Mouse (Mus musculus): Measurements from ENCODE around the gene Nkd1. TPM values are rescaled to one million over a fixed set of nuclear protein-coding genes. Genes with fewer than 3 reads are reported as not detected.

Nkd1 gene
- total and polyA plus RNA-seq, 3 experiments, result 0.05 TPM; not detected in 2

GRCm38 (mm10) chr8:88529798-88530197, 8.6 kb downstream of the Nkd1 start:
- no peak overlapping the region for H3K4me3 ChIP-seq (ENCODE audit: low read depth, low read length)
- H3K9me3 ChIP-seq (replicated peaks), result peaks cover 5% of the 10 kb centered on the region
- DNase-seq (ENCODE audit: low spot score) (no peak), ATAC-seq (ENCODE audit: extremely low read depth, insufficient number of reproducible peaks, low FRiP score, poor library complexity, severe bottlenecking) (no peak)
- no peaks in the 10 kb centered on the region for H3K27me3 ChIP-seq (ENCODE audit: insufficient read depth, low read length)
- H3K4me1 ChIP-seq (ENCODE audit: insufficient read depth, low read depth, low read length), result no peaks in the 10 kb centered on the region
- no peak for TF ChIP-seq CTCF (IDR thresholded peaks at IDR 0.05; ENCODE audit: low read depth, low read length)
- TF ChIP-seq GATA2 (IDR thresholded peaks at IDR 0.05; ENCODE audit: borderline replicate concordance, low read depth, low read length), result no peak
- no peak for TF ChIP-seq POLR2AphosphoS5 (IDR thresholded peaks at IDR 0.05; ENCODE audit: insufficient replicate concordance, low read depth, low read length)
- no peak for TF ChIP-seq TAL1 (conservative IDR thresholded peaks at IDR 0.05; ENCODE audit: low read depth, low read length)
- no peak for TF ChIP-seq GATA1 (IDR thresholded peaks at IDR 0.05; ENCODE audit: borderline replicate concordance, low read length)
- H3K36me3 ChIP-seq (replicated peaks), result no peaks in the 10 kb centered on the region

DNA sequence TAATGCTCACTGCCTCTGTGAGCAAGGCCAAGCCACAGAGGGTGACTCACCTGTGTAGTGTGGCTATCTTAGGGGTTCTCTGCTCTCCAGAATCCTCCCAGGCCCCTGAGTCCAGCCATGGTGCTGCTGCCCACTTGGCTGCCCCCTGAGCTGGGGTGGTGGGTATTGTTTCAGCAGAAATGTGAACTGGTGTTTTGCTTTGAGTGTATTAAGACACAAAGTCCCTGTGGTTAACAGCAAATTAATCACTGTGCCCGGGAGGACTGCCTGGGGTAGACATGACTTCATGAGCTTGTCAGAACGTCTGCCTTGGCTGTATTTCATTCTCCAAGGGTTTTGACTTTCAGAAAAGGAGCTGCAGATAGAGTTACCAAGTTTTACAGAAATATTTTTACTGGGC, 15.9 kb downstream of the Nkd1 start:
- ATAC-seq (ENCODE audit: extremely low read depth, insufficient number of reproducible peaks, low FRiP score, poor library complexity, severe bottlenecking) (no peak), DNase-seq (ENCODE audit: low spot score) (no peak)
- no peaks in the 10 kb centered on the region for H3K4me1 ChIP-seq (ENCODE audit: insufficient read depth, low read depth, low read length)
- no peaks in the 10 kb centered on the region for H3K36me3 ChIP-seq (replicated peaks)
- TF ChIP-seq GATA1 (IDR thresholded peaks at IDR 0.05; ENCODE audit: borderline replicate concordance, low read length) (no peak), CTCF (IDR thresholded peaks at IDR 0.05; ENCODE audit: low read depth, low read length) (no peak), TAL1 (conservative IDR thresholded peaks at IDR 0.05; ENCODE audit: low read depth, low read length) (no peak), POLR2AphosphoS5 (IDR thresholded peaks at IDR 0.05; ENCODE audit: insufficient replicate concordance, low read depth, low read length) (no peak), GATA2 (IDR thresholded peaks at IDR 0.05; ENCODE audit: borderline replicate concordance, low read depth, low read length) (no peak)
- no peaks in the 10 kb centered on the region for H3K27me3 ChIP-seq (ENCODE audit: insufficient read depth, low read length)
- H3K4me3 ChIP-seq (ENCODE audit: low read depth, low read length), result no peak overlapping the region
- H3K9me3 ChIP-seq (replicated peaks), result peaks cover 2% of the 10 kb centered on the region; the same call in 1 of the 2 replicates

DNA sequence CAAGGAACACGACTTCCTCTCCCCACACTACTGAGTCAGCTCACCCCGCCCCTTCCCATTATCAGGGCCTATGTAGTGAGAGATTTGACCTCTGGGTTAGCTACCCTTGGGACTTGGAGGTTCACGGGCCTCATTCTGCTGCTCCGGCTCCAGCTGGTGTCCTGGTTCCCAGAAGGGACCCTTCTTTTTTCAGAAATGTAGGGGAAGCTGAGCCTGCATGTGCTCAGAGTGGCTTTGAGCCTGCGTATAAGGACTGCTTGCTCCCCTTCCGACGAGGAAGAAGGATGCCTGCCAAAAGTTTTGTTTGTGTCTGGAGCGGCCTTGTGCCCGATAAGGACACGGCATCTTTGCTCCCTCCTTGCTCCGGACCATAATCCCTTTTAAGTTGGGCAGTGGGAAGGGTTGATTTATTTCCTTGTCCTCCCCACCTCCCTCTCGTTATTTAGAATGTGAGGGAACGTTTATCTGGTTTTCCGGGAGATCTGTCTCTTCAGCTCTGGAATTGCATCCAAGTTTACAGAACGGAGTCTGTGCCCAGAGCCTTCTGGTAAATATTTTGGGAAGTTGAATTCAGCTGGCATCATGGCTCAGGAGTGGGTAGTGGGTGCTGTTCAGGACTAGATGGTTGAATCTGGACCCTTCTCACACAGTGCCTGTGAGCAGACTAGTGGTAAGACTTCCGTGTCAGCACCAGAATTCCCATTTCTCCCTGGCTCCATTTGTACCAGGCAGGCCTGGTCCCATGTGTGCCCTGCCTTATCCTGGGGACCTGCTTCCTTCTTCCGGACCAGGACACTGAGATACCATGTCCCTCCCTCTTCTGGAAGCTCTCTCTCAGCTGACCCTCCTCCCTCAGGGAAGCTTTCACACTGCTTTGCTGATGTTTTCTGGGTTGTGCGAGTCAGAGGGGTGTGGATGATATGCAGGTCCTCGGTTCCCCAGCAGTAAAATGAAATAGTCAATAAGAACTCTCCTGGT, 17.1 kb downstream of the Nkd1 start:
- no peaks in the 10 kb centered on the region for H3K27me3 ChIP-seq (ENCODE audit: insufficient read depth, low read length)
- no peak overlapping the region for H3K4me3 ChIP-seq (ENCODE audit: low read depth, low read length)
- TF ChIP-seq GATA2 (IDR thresholded peaks at IDR 0.05; ENCODE audit: borderline replicate concordance, low read depth, low read length), result no peak
- TF ChIP-seq POLR2AphosphoS5 (IDR thresholded peaks at IDR 0.05; ENCODE audit: insufficient replicate concordance, low read depth, low read length), result no peak
- no peak for TF ChIP-seq CTCF (IDR thresholded peaks at IDR 0.05; ENCODE audit: low read depth, low read length)
- TF ChIP-seq GATA1 (IDR thresholded peaks at IDR 0.05; ENCODE audit: borderline replicate concordance, low read length), result no peak
- TF ChIP-seq TAL1 (conservative IDR thresholded peaks at IDR 0.05; ENCODE audit: low read depth, low read length), result no peak
- peaks cover 2% of the 10 kb centered on the region; the same call in 1 of the 2 replicates for H3K9me3 ChIP-seq (replicated peaks)
- H3K36me3 ChIP-seq (replicated peaks), result no peaks in the 10 kb centered on the region
- DNase-seq (ENCODE audit: low spot score), result no peak
- H3K4me1 ChIP-seq (ENCODE audit: insufficient read depth, low read depth, low read length), result no peaks in the 10 kb centered on the region
- no peak for ATAC-seq (ENCODE audit: extremely low read depth, insufficient number of reproducible peaks, low FRiP score, poor library complexity, severe bottlenecking)

- no peak for ATAC-seq (ENCODE audit: extremely low read depth, insufficient number of reproducible peaks, low FRiP score, poor library complexity, severe bottlenecking)
- no peak overlapping the region for H3K4me3 ChIP-seq (ENCODE audit: low read depth, low read length)
- H3K4me1 ChIP-seq (ENCODE audit: insufficient read depth, low read depth, low read length), result no peaks in the 10 kb centered on the region
- DNase-seq (ENCODE audit: low spot score), result no peak
- peaks cover 2% of the 10 kb centered on the region; the same call in 1 of the 2 replicates for H3K9me3 ChIP-seq (replicated peaks)
- TF ChIP-seq POLR2AphosphoS5 (IDR thresholded peaks at IDR 0.05; ENCODE audit: insufficient replicate concordance, low read depth, low read length) (no peak), CTCF (IDR thresholded peaks at IDR 0.05; ENCODE audit: low read depth, low read length) (no peak), GATA2 (IDR thresholded peaks at IDR 0.05; ENCODE audit: borderline replicate concordance, low read depth, low read length) (no peak), GATA1 (IDR thresholded peaks at IDR 0.05; ENCODE audit: borderline replicate concordance, low read length) (no peak), TAL1 (conservative IDR thresholded peaks at IDR 0.05; ENCODE audit: low read depth, low read length) (no peak)
- no peaks in the 10 kb centered on the region for H3K36me3 ChIP-seq (replicated peaks)
- no peaks in the 10 kb centered on the region for H3K27me3 ChIP-seq (ENCODE audit: insufficient read depth, low read length)
Measured at GRCm38 (mm10) chr8:88538976-88539371, 17.8 kb downstream of the Nkd1 start.

DNA sequence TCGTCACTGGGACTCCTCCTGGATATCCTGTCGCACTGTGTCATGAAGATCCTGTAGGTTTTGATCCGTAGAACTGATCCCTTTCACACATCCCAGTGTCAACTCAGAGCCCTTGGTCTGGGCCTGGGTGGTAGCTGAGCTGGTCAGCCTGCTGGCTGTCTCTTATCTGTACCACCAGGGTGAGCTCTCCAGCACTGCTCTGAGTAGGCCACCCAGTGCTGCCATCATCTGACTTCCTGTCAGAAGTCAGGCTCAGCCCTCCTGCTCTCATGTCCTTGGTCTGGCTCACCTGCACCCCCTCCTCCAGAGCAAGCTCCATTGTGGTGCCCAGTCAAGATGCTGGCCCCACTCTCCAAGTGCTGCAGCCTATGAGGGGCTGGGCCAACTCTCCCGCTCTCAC, 18.8 kb downstream of the Nkd1 start:
- Histone ChIP-seq H3K27me3 (ENCODE audit: insufficient read depth, low read length) (no peaks in the 10 kb centered on the region), H3K4me3 (ENCODE audit: low read depth, low read length) (no peak overlapping the region), H3K9me3 (replicated peaks) (peaks cover 2% of the 10 kb centered on the region; the same call in 1 of the 2 replicates), H3K36me3 (replicated peaks) (no peaks in the 10 kb centered on the region), H3K4me1 (ENCODE audit: insufficient read depth, low read depth, low read length) (no peaks in the 10 kb centered on the region)
- DNase-seq (ENCODE audit: low spot score) (no peak), ATAC-seq (ENCODE audit: extremely low read depth, insufficient number of reproducible peaks, low FRiP score, poor library complexity, severe bottlenecking) (no peak)
- TF ChIP-seq CTCF (IDR thresholded peaks at IDR 0.05; ENCODE audit: low read depth, low read length) (no peak), GATA2 (IDR thresholded peaks at IDR 0.05; ENCODE audit: borderline replicate concordance, low read depth, low read length) (no peak), POLR2AphosphoS5 (IDR thresholded peaks at IDR 0.05; ENCODE audit: insufficient replicate concordance, low read depth, low read length) (no peak), TAL1 (conservative IDR thresholded peaks at IDR 0.05; ENCODE audit: low read depth, low read length) (no peak), GATA1 (IDR thresholded peaks at IDR 0.05; ENCODE audit: borderline replicate concordance, low read length) (no peak)

- DNase-seq (ENCODE audit: low spot score) (no peak), ATAC-seq (ENCODE audit: extremely low read depth, insufficient number of reproducible peaks, low FRiP score, poor library complexity, severe bottlenecking) (no peak)
- TF ChIP-seq TAL1 (conservative IDR thresholded peaks at IDR 0.05; ENCODE audit: low read depth, low read length) (no peak), POLR2AphosphoS5 (IDR thresholded peaks at IDR 0.05; ENCODE audit: insufficient replicate concordance, low read depth, low read length) (no peak), CTCF (IDR thresholded peaks at IDR 0.05; ENCODE audit: low read depth, low read length) (no peak), GATA2 (IDR thresholded peaks at IDR 0.05; ENCODE audit: borderline replicate concordance, low read depth, low read length) (no peak), GATA1 (IDR thresholded peaks at IDR 0.05; ENCODE audit: borderline replicate concordance, low read length) (no peak)
- H3K27me3 ChIP-seq (ENCODE audit: insufficient read depth, low read length), result no peaks in the 10 kb centered on the region
- peaks cover 2% of the 10 kb centered on the region; the same call in 1 of the 2 replicates for H3K9me3 ChIP-seq (replicated peaks)
- no peaks in the 10 kb centered on the region for H3K36me3 ChIP-seq (replicated peaks)
- no peak overlapping the region for H3K4me3 ChIP-seq (ENCODE audit: low read depth, low read length)
- no peaks in the 10 kb centered on the region for H3K4me1 ChIP-seq (ENCODE audit: insufficient read depth, low read depth, low read length)
Measured at GRCm38 (mm10) chr8:88542596-88543213, 21.6 kb downstream of the Nkd1 start.
